Mouse (Mus musculus) kidney, postnatal 10 days (tissue): ENCODE results near the gene Dennd5a.
"Not testable (repeated sequence)": the region's sequence is repeated elsewhere in the genome, so short reads cannot be mapped to it uniquely, and the experiment has no call there.

Source experiments
- DNase-seq: peaks from one replicate; pipeline ENCODE4 v3.0.0; 2021; ENCODE audit warnings: mixed read lengths

Gene Dennd5a

DNA sequence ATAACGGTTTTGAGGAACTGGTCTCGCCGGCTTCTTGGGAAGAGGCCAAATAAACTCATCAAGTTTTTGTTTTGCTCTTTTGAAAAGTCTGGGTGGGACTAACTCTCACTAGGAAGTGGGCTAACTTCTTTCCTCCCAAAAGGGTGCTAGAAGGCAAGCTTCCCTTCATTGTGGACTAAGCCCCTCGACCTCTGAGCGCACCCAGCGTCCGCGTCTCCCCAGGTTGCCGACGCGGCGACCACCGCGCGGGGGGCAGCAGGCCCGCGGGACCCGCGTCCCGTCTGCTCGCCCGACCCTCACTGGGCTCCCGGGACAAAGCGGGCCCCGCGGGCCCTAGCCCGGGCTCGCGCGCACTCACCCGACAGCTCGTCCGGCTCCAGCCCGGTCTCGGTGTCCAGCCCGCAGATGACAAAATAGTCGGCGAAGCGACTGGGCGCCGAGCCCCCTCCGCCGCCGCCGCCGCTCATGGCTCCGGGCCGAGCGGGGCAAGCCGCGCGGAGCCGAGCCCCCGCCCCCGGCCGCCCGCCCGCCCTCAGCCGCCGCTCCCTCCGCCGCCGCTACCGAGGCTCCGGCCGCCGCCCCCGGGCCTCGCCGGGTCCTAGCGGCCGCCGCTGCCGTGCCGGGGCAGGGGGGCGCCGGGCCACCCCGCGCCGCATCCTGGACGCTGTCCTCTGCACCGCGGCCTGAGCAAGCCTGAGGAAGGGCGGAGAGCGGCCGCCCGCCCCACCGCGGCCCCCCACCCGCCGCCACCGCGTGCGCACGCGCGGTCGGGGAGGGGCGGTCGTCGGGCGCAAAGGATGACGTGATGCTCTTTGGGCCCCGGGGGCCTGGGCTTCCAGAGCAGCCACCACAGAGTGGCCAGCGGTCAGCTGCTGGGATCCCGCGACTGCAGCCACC is at the start of gene Dennd5a:
Gene Dennd5a, minus strand, starts transcription at position 755 of the 897 bp plus-strand sequence.
- peak; percentile 90 for DNase-seq

DNA sequence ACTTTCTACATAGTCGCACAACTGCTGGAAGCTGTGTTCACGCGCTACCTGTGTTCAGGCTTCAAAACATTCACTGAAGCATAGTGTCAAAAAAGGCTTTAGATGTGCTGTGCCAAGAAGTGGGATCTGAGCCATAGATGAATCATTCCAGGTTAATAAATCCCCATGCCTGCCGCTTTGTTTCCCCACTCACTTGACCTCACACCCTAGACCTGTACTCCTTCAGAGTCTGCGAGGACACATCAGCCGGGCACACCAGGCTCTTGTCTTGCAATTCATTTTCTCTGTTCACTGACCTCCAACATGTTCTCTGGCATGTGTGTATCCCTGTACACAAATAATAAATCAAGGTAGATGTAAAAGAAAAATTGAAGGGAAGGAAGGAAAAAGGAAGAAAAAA is 48.8 kb upstream of the Dennd5a start:
- DNase-seq = no peak

DNA sequence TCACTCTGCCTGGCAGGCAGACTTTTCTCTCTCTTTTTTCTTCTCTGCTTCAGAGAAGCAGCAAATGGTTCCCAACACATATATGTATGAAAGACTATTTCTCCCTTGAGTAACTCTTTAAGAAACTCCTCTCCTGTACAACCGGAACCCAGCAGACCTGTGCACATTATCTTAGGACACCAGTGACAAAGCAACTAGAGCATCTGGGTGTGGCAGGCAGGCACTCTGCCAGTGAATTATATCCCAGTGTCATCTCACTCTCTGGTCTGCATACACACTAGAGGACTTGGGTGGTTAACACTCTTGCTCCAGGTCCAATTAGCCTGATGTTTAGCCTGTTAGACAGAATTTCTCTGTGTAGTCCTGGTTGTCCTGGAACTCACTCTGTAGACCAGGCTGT is 48.2 kb upstream of the Dennd5a start:
- no peak for DNase-seq

- no peak for DNase-seq
Measured at GRCm38 (mm10) chr7:110006471-110007195, 46.4 kb upstream of the Dennd5a start.

DNA sequence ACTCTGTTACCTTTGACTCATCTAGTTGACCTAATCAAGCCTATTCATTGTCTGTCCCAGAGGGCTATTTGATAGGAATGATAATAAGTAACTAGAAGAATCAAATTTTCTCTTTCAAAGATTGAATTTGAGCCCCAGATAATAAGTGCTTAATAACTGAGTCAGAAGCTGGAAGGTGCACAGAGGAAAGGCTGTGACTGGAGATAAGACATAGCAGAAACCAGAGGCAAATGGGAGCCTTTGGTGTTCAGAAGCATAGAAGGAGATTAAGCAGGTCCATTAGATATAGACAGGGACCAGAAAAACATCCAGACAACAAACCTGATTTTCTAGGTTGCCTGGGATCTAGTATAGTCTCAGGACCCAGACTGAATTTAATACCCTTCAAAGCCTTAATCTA is 45.7 kb upstream of the Dennd5a start:
- no peak for DNase-seq

- DNase-seq = peak; percentile 84
Measured at GRCm38 (mm10) chr7:110002968-110003367, 42.7 kb upstream of the Dennd5a start.

GRCm38 (mm10) chr7:110002092-110002491 is 41.8 kb upstream of the Dennd5a start:
- DNase-seq = no peak

- no peak for DNase-seq
Measured at GRCm38 (mm10) chr7:109998388-109998787, 38.1 kb upstream of the Dennd5a start.

DNA sequence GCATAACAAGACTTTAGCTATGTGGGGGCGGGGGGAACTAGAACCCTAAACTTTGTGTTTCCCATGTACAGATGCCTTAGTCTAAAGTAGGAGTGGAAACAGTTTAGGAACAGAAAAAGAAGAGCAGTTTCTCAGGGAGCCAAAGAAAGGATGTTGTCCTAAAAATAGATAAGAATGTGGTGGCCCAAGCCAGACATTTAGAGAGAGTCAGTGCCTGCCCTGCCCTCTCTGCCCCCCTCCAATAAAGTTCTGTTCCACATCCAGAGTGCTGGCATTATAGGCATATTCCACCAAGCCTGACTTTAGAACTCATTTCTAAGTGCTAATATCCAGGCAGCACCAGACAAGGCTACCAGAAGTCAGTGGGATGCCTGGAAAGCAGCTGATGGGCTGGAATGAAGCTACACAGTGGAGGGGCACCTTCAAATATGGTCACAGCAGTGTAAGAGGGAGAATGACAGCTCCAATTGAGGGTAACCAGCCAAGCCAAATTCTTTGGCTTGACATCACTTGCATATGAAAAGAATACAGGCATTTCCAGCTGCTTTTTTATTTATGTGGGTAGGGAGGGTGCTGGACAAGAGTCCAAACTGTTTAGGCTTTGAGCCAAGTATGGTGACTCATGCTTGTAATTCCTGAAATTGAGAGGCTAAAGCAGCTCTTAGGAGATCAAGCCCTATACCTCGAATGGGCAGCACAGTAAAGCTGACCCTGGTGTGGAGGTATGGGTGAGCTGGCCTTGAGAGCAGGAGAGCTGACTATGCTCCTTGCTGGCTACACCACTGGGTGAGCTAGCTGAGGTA is 33.1 kb upstream of the Dennd5a start:
- DNase-seq = peak; percentile 55

- no peak for DNase-seq
Measured at GRCm38 (mm10) chr7:109991286-109991685, 31.0 kb upstream of the Dennd5a start.

GRCm38 (mm10) chr7:109986775-109987174 is 26.5 kb upstream of the Dennd5a start, which contains the start of gene Tmem41b:
Tmem41b (minus strand) TSS chr7:109986929.
- DNase-seq = not testable (repeated sequence)

DNA sequence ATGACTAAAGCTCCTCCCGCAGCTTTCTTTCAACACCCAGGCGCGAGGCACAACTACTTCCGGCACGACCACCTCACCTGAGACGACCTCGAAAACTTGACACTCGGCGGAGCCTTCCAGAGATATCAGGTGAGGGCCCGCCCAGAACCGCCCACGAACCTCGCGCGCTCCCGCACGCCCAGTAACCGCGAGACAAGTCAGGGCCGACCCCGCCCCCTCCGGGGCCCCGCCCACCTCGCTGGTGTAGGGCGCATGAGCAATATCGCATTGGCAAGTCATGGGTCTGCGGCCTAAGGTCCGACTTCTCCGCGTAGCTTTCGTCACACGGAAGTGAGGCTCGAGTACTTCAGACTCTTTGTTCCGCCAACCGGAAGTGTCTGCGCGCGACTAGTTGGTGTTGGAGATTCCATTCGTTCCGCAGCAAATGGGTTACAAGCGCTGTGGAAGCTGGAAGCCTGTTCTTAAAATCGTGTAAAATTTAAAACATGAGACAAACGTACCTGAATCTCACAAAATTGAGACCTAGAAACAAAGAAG is 25.9 kb upstream of the Dennd5a start:
- peak; percentile 100 for DNase-seq

DNA sequence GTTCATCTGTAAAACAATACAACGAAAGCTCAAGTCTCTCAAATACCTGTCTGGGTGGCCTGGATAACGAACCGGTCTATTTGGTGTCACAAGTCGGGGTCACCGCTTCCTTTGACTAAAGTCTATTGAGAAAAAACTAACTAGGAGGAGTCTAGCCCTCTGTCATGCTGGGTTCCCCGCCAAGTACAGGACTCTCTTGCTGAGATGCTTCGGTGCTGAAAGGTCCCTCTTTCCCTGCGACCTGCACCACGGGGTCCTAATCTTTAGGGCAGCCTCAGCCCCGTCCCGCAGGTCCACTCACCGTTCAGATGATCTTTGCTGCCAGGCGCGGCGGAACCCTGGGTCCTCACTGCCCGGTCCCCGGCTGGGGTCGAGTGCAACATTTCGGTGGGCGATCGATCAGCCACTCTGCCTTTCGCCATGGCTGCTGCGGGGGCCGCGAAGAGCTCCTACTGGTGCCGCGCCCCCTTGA is 25.4 kb upstream of the Dennd5a start:
- no peak for DNase-seq

DNA sequence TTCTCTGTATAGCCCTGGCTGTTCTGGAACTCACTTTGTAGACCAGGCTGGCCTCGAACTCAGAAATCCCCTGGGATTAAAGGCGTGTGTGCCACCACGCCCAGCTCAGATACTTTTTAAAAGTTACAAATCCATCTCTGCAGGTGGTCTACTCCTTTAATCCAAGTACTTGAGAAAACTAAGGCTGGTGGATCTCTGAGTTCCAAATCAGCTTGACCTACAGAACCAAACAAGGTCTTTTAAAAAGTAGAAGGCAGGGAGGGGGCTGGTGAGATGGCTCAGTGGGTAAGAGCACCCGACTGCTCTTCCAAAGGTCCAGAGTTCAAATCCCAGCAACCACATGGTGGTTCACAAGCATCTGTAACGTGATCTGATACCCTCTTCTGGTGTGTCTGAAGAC is 24.3 kb upstream of the Dennd5a start:
- not testable (repeated sequence) for DNase-seq

DNA sequence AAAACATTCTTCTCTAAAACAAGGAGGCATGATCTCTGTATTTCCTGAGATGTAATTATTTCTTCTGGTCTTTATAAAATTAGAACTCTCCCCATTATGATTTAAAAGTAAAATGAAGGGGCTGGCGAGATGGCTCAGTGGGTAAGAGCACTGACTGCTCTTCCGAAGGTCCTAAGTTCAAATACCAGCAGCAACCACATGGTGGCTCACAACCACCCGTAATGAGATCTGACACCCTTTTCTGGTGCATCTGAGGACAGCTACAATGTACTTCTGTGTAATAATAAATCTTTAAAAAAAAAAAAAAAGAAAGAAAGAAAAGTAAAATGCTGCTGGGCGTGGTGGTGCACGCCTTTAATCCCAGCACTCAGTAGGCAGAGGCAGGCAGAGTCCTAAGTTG is 16.9 kb upstream of the Dennd5a start:
- DNase-seq = peak; percentile 49

- no peak for DNase-seq
Measured at GRCm38 (mm10) chr7:109975966-109976715, 15.9 kb upstream of the Dennd5a start.

GRCm38 (mm10) chr7:109969542-109969941 is 9.3 kb upstream of the Dennd5a start:
- no peak for DNase-seq

- peak; percentile 78 for DNase-seq
Measured at GRCm38 (mm10) chr7:109968924-109969450, 8.7 kb upstream of the Dennd5a start.

- DNase-seq = peak; percentile 40
Measured at GRCm38 (mm10) chr7:109967805-109968579, 7.7 kb upstream of the Dennd5a start.

- no peak for DNase-seq
Measured at GRCm38 (mm10) chr7:109965658-109966057, 5.4 kb upstream of the Dennd5a start.

DNA sequence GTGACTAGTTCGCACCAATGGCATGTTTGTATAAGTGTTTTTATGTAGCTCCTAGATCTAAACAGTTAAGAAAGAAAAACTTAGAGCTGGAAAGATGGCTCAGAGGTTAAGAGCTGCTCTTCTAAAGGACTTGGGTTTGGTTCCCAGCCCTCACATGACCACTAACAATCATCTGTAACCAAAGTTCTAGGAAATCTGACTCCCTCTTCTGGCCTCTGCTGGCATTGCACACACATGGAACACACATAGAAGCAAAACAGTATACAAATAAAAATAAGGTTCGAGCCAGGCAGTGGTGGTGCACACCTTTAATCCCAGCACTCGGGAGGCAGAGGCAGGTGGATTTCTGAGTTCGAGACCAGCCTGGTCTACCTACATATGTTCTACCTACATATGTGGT is 3.4 kb upstream of the Dennd5a start:
- DNase-seq = no peak
